Mouse (Mus musculus) small intestine, adult 2 months (tissue): Measurements from ENCODE around the gene Gm26920.

Experiments
- CTCF ChIP-seq: fragments of 200-500 bp; IDR thresholded peaks from 2 replicates; pipeline ENCODE4 v1.5.1; 2012; ENCODE audit warnings: low read depth, mild to moderate bottlenecking, control low read depth, inconsistent platforms, low read length, moderate library complexity, mixed read lengths; ENCODE audit not compliant: insufficient replicate concordance, insufficient read length; ENCODE audit errors: extremely low read depth
- POLR2A ChIP-seq: fragments of 200-500 bp; IDR thresholded peaks from 2 replicates; pipeline ENCODE4 v1.6.1; 2012; ENCODE audit warnings: low read depth, mild to moderate bottlenecking, control low read depth, inconsistent platforms, low read length, moderate library complexity

DNA sequence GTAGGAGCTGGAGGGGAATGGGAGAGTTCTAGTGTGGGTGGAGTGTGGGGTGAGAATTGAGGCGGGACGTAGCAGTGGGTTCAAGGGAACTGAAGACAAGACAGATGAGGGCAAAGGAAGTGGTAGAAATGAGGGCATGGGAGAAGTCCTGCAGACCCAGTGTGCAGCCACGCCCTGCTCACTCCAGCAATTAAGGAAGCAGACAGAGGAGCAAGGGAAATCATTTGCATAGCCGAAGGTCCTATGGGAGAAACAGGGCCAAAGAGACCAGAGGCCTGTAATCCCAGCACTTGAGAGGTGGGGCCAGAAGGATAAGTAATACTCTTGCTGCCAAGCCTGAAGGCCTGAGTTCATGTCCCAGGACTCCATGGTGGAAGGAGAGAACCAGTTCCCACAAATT, 42.2 kb upstream of the Gm26920 start:
- TF ChIP-seq POLR2A, result no peak
- TF ChIP-seq CTCF, result no peak
